Mouse (Mus musculus) natural killer cell, adult 2 months (primary cell): Measurements from ENCODE around the gene Enox1.

Source experiments
- DNase-seq, 2 experiments: peaks; one replicate each; pipeline ENCODE4 v3.0.0; 2022; ENCODE audit warnings: low spot score in 2 of 2

Enox1 gene

GRCm38 (mm10) chr14:77671961-77672360 is 515.4 kb downstream of the Enox1 start:
- DNase-seq: no peak

GRCm38 (mm10) chr14:77673138-77673537 is 516.6 kb downstream of the Enox1 start:
- DNase-seq: no peak

- no peak for DNase-seq
Measured at GRCm38 (mm10) chr14:77677951-77678350, 521.4 kb downstream of the Enox1 start.

- no peak for DNase-seq
Measured at GRCm38 (mm10) chr14:77679877-77680276, 523.3 kb downstream of the Enox1 start.

GRCm38 (mm10) chr14:77682888-77683555 is 526.5 kb downstream of the Enox1 start:
- no peak for DNase-seq

- no peak for DNase-seq
Measured at GRCm38 (mm10) chr14:77689816-77690215, 533.3 kb downstream of the Enox1 start.

- no peak for DNase-seq
Measured at GRCm38 (mm10) chr14:77705006-77705405, 548.4 kb downstream of the Enox1 start.

GRCm38 (mm10) chr14:77706511-77707246 is 550.1 kb downstream of the Enox1 start:
- DNase-seq: no peak

GRCm38 (mm10) chr14:77707279-77707678 is 550.7 kb downstream of the Enox1 start:
- DNase-seq: no peak

GRCm38 (mm10) chr14:77708354-77709150 is 552.0 kb downstream of the Enox1 start:
- no peak for DNase-seq

GRCm38 (mm10) chr14:77714931-77715535 is 558.5 kb downstream of the Enox1 start:
- DNase-seq: no peak

- DNase-seq: no peak
Measured at GRCm38 (mm10) chr14:77716981-77717380, 560.4 kb downstream of the Enox1 start.

GRCm38 (mm10) chr14:77718814-77719213 is 562.3 kb downstream of the Enox1 start:
- no peak for DNase-seq

- no peak for DNase-seq
Measured at GRCm38 (mm10) chr14:77738056-77738455, 581.5 kb downstream of the Enox1 start.

- DNase-seq: no peak
Measured at GRCm38 (mm10) chr14:77738751-77739365, 582.3 kb downstream of the Enox1 start.

GRCm38 (mm10) chr14:77739376-77739775 is 582.8 kb downstream of the Enox1 start:
- no peak for DNase-seq

GRCm38 (mm10) chr14:77744638-77745240 is 588.2 kb downstream of the Enox1 start:
- DNase-seq: no peak

GRCm38 (mm10) chr14:77748920-77749319 is 592.4 kb downstream of the Enox1 start:
- no peak for DNase-seq
